Mouse (Mus musculus) c-Kit-negative CD71-positive TER-119-positive erythroid progenitor cells, embryonic 14.5 days (primary cell): Measurements from ENCODE around the gene Klk13.

ENCODE experiments used
- DNase-seq: peaks from one replicate; pipeline ENCODE4 v3.0.0-alpha.2; 2013; ENCODE audit warnings: low read depth, low spot score

Klk13 gene

DNA sequence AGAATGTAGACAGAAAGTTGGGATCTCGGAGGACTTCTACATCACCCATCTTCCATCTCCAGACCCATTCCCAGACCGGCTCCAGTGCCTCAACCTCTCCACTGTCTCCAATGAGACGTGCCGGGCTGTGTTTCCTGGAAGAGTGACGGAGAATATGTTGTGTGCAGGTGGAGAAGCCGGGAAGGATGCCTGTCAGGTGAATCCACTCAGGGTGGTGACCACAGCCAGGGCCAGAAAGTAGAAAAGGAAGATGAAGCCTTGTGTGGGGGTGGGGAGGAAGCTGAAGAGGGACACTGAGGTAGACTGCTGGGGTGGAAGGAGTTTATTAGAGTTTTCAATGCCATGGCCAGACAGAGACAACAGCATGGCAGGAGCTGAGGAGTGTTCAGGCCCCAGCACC is 59.5 kb downstream of the Klk13 start:
- DNase-seq: no peak

DNA sequence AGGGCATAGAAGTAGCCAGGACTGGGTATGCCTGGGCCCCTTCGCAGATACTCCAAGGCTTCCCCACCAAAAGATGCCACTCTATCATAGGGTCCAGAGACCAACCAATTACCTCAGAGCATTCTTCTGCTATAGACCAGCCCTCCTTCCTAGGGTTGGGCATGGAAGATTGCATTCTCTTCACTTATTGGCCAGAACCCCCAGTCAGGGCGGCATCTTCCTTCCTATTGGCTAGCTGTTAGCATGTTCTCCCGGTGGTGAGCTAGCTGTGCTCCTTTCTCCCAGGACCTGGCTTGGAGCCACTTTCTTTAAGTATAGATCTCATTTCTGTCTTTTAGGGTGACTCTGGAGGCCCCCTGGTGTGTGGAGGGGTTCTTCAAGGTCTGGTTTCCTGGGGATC is 60.5 kb downstream of the Klk13 start:
- DNase-seq: no peak

DNA sequence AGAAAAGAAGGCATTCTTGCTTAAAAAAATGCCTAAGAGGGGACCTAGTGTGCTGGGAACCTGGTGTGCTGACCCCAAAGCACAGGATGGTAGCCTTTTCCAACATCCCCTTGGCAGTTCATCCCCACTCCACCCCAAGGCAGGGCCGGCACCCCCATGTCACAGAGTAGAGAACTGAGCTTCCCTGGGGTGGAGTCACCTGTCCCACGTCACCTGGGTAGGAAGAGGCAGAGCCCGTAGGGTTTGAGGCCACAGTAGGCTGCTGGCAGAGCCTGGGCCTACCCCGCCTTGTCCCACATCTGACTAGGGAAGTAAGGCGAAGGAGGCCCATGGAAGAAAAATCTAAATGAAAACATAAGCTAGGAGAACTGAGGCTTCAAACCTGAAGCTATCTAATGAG is 62.0 kb downstream of the Klk13 start, which contains the start of gene Klk11:
Klk11 (plus strand) TSS at position 241 of the 400 bp plus-strand sequence.
- no peak for DNase-seq

DNA sequence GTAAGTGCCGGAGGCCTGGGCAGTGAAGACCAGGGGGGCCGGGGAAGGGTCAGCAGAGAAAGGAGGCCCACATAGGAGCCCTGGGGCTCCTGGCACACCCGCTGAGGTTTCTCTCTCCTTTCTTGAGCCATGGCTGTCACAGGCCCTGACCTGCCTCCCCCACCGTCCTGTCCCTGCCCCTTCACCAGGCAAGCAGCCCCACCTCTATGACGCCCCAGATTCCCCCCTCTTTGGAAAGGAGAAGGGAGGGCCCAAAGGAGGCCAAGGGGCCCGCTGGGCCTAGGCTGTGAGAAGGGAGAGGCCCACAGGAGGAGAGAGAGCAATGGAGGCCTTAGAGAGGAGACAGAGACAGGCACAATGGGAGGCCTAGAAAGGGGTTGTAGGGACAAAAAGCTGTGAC is 62.4 kb downstream of the Klk13 start:
- DNase-seq: no peak

DNA sequence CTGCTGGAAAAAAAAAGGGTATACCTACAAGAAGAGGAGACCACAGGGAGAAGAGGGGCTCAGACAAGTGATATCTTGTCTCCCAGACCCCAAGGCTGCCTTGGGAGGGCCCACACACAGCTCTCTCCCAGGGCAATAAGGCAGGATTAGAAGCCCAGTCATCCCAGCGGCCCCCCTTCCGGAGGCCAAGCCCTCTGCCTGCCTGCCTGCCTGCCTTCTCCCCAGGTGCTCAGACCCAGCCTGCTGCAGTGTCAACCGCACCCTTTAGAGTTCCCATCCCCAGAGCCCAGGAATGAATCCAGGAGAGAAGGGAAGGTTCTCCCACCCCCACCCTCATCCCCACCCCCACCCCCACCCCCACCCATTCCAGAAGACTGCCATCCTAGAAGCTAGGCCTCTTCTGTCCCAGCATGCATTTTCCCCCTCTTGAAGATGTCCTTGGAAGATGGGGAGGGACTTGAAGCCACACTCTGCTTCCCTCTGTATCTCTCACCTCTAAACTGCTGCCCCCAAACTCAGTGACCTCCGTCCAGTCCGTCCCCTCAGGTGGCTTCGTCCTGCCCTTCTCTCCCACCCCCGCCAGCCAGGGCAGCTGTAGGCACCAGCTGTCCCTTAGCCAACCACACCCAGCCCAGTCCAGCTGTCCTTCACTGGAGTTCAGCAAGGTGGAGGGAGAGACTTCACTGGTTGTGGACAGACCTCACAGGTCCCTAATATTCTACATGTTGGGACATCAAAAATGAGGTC is 63.1 kb downstream of the Klk13 start:
- DNase-seq: no peak

DNA sequence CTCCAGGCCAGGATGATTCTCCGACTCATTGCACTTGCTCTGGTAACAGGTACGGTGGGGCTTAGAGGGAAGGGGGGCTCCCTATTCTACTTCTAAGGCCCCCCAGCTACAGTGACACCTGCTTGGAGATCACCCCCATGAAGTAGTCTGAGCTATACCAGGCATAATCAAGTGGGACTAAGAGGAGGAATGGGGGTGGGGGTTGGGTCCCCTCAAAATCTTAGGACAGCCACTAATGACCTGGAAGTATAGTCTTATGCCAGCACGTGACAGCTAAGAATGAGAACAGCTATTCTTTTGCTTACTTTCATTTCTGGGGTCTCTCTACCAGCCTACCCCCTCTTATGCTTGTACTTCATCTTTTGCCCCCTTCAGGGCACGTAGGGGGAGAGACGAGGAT is 64.1 kb downstream of the Klk13 start:
- DNase-seq: no peak
